Comparison of ENCODE assay signal across 14 mouse cellular contexts in the genomic region with DNA sequence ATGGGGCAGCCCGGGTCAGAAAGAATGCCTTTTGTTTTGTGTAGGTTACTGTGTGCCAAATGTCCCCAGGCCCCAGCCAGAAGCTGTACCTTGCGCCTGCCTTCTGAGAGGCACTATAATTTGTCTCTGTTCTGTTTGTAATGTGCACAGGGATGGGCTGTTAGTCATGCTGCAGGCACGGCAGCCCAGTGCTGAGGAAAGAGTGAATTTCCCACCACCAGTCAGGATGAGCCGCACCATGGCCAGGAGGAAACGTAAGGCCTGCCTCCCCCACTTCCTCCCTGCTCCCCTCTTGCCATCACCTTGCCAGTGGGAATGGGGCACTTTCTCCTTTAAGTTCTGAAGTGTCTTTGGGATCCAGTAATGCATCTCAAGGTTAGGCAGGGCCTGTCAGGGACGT.
DNase-seq lines count a peak whose midpoint lies in the region; ATAC-seq and TF ChIP-seq lines count a peak whose summit lies in the region.
"Had no signal": no experiment of that assay in that cellular context is flagged by ENCODE, and none has a peak within 500 bp of the region (broad histone marks: within the 10 kb centered on the region; RNA-seq: fewer than 3 reads in every experiment).

No protein-coding gene starts in this region.

- H3K27ac ChIP-seq in heart, embryonic 12.5 days (ENCODE audit: poor library complexity, severe bottlenecking): no peak overlapping the region
- H3K27ac ChIP-seq in midbrain, embryonic 15.5 days: 0 out of 2 replicates have a peak overlapping the region, but pooled peaks have one; percentile 7
- H3K27ac ChIP-seq in midbrain, postnatal 0 days (ENCODE audit: low read depth, low read length): no peak overlapping the region
- H3K27ac ChIP-seq in embryonic facial prominence, embryonic 10.5 days (replicated peaks): 0 out of 2 replicates have a peak overlapping the region, but pooled peaks have one; percentile 6
- peak overlapping the region; percentile 69 for H3K27ac ChIP-seq in stomach, embryonic 15.5 days
- H3K27ac ChIP-seq: kidney, postnatal 0 days; limb, embryonic 15.5 days had no signal

- H3K9me3 ChIP-seq in heart, embryonic 12.5 days (replicated peaks): peaks cover 2% of the 10 kb centered on the region; the same call in 1 of the 2 replicates
- H3K9me3 ChIP-seq in midbrain, embryonic 15.5 days: no peaks in the 10 kb centered on the region
- H3K9me3 ChIP-seq in midbrain, postnatal 0 days (ENCODE audit: low read length): no peaks in the 10 kb centered on the region
- no peaks in the 10 kb centered on the region for H3K9me3 ChIP-seq in embryonic facial prominence, embryonic 10.5 days
- no peaks in the 10 kb centered on the region for H3K9me3 ChIP-seq in stomach, embryonic 15.5 days
- H3K9me3 ChIP-seq: limb, embryonic 15.5 days had no signal

- no peak overlapping the region for H3K4me2 ChIP-seq in heart, embryonic 12.5 days
- H3K4me2 ChIP-seq in midbrain, embryonic 15.5 days: no peak overlapping the region
- H3K4me2 ChIP-seq in midbrain, postnatal 0 days (ENCODE audit: low read depth, low read length, poor library complexity, severe bottlenecking): no peak overlapping the region
- no peak overlapping the region for H3K4me2 ChIP-seq in stomach, embryonic 15.5 days
- H3K4me2 ChIP-seq: limb, embryonic 15.5 days had no signal

- H3K4me3 ChIP-seq in heart, embryonic 12.5 days: no peak overlapping the region
- H3K4me3 ChIP-seq in midbrain, embryonic 15.5 days: no peak overlapping the region
- no peak overlapping the region for H3K4me3 ChIP-seq in midbrain, postnatal 0 days (ENCODE audit: low read depth, low read length)
- H3K4me3 ChIP-seq in embryonic facial prominence, embryonic 10.5 days: no peak overlapping the region
- no peak overlapping the region for H3K4me3 ChIP-seq in stomach, embryonic 15.5 days (replicated peaks)
- H3K4me3 ChIP-seq: limb, embryonic 15.5 days had no signal

- H3K9ac ChIP-seq in heart, embryonic 12.5 days: no peak overlapping the region
- H3K9ac ChIP-seq in midbrain, embryonic 15.5 days: no peak overlapping the region
- H3K9ac ChIP-seq in midbrain, postnatal 0 days (replicated peaks; ENCODE audit: low read length, poor library complexity, severe bottlenecking): no peak overlapping the region
- H3K9ac ChIP-seq in stomach, embryonic 15.5 days: no peak overlapping the region
- H3K9ac ChIP-seq: limb, embryonic 15.5 days had no signal

- DNase-seq in heart, adult 11 months: peak; percentile 74
- DNase-seq in midbrain, postnatal 0 days (ENCODE audit: low spot score): no peak
- DNase-seq in embryonic facial prominence, embryonic 10.5 days (ENCODE audit: low spot score): no peak
- DNase-seq in c-Kit-positive CD71-positive TER-119-positive erythroid progenitor cells, embryonic 14.5 days (ENCODE audit: low spot score): no peak
- DNase-seq in cerebellum, postnatal 4 days (ENCODE audit: low spot score in 2 of 2): no peak
- DNase-seq: cerebellum, adult 9-10 months; heart, adult 18-20 months; heart, postnatal 36 days; thymus, postnatal 14 days had no signal

- 56% methylated on average over 6 of the region's 6 CpGs for WGBS in heart, embryonic 12.5 days
- WGBS in midbrain, embryonic 15.5 days: 63% methylated on average over 6 of the region's 6 CpGs
- 52% methylated on average over 6 of the region's 6 CpGs for WGBS in midbrain, postnatal 0 days
- 60% methylated on average over 6 of the region's 6 CpGs for WGBS in embryonic facial prominence, embryonic 10.5 days
- 32% methylated on average over 6 of the region's 6 CpGs for WGBS in stomach, embryonic 15.5 days

- no peaks in the 10 kb centered on the region for H3K36me3 ChIP-seq in heart, embryonic 12.5 days
- no peaks in the 10 kb centered on the region for H3K36me3 ChIP-seq in midbrain, embryonic 15.5 days (replicated peaks)
- H3K36me3 ChIP-seq in midbrain, postnatal 0 days (ENCODE audit: insufficient read depth, low read length): no peaks in the 10 kb centered on the region; the same call in 1 of the 2 replicates
- no peaks in the 10 kb centered on the region for H3K36me3 ChIP-seq in embryonic facial prominence, embryonic 10.5 days (replicated peaks)
- H3K36me3 ChIP-seq in stomach, embryonic 15.5 days: no peaks in the 10 kb centered on the region
- H3K36me3 ChIP-seq: limb, embryonic 15.5 days had no signal

- TF ChIP-seq CTCF in midbrain, postnatal 0 days (IDR thresholded peaks at IDR 0.05): no peak

- H3K27me3 ChIP-seq in heart, embryonic 12.5 days (replicated peaks): peaks cover 18% of the 10 kb centered on the region
- no peaks in the 10 kb centered on the region for H3K27me3 ChIP-seq in midbrain, embryonic 15.5 days (replicated peaks)
- H3K27me3 ChIP-seq in midbrain, postnatal 0 days (ENCODE audit: insufficient read depth, low read length): no peaks in the 10 kb centered on the region
- H3K27me3 ChIP-seq in embryonic facial prominence, embryonic 10.5 days (replicated peaks; ENCODE audit: low read depth, poor library complexity, severe bottlenecking): no peaks in the 10 kb centered on the region
- H3K27me3 ChIP-seq in stomach, embryonic 15.5 days (replicated peaks): no peaks in the 10 kb centered on the region
- H3K27me3 ChIP-seq: limb, embryonic 15.5 days had no signal

- H3K4me1 ChIP-seq in heart, embryonic 12.5 days (replicated peaks): peaks cover 11% of the 10 kb centered on the region
- H3K4me1 ChIP-seq in midbrain, embryonic 15.5 days: peaks cover 15% of the 10 kb centered on the region
- peaks cover 8% of the 10 kb centered on the region; the same call in 1 of the 2 replicates for H3K4me1 ChIP-seq in midbrain, postnatal 0 days (ENCODE audit: insufficient read depth, low read length)
- H3K4me1 ChIP-seq in embryonic facial prominence, embryonic 10.5 days: peaks cover 7% of the 10 kb centered on the region; the same call in 1 of the 2 replicates
- H3K4me1 ChIP-seq in stomach, embryonic 15.5 days: peaks cover 9% of the 10 kb centered on the region; the same call in 1 of the 2 replicates
- H3K4me1 ChIP-seq: limb, embryonic 15.5 days had no signal

- ATAC-seq in heart, embryonic 12.5 days (ENCODE audit: insufficient number of reproducible peaks, low FRiP score): no peak
- ATAC-seq in midbrain, embryonic 15.5 days (replicated peaks): no peak
- no peak for ATAC-seq in midbrain, postnatal 0 days (ENCODE audit: low FRiP score)
- no peak for ATAC-seq in stomach, embryonic 15.5 days (ENCODE audit: insufficient read depth, low FRiP score, low read depth)

Comparison
In these comparisons a context has a peak if more than half of its experiments do, and no peak if none do; other contexts are left out.
1. H3K27ac ChIP-seq: peak in midbrain, embryonic 15.5 days (single experiment), embryonic facial prominence, embryonic 10.5 days (single experiment) and stomach, embryonic 15.5 days (single experiment); none in heart, embryonic 12.5 days (single experiment) and midbrain, postnatal 0 days (single experiment).